Mouse (Mus musculus): ENCODE measurements at regions not wholly inside any gene's neighbourhood (a gene's known extent, or its start where the extent isn't known, plus 50 kb on each side); places are given as distances from the start of the nearest gene placed in this dataset.

DNA sequence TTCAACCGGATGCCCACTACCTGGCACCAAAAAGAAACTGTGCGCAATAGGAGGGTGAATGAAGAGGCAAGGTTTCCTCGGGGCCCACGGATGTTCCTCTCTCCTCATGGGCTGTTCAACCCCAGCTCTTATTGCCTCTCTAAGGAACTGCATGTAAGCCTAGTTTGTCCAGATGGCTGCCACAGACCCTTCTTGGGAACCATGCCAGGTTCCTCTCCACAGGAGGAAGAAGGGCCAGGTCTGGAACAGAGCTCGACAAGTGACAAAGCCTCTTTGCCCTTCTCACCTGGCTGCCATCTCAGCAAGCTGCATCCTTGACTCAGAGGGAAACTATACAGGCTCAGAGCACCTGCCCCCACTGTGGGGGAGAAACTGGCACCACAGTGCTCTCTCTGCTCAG lies 329.6 kb downstream of the Mroh4 start:
- no peak for TF ChIP-seq GATA1 (IDR thresholded peaks at IDR 0.05; ENCODE audit: borderline replicate concordance, low read length)
- no peak for TF ChIP-seq FLI1 (IDR thresholded peaks at IDR 0.05; ENCODE audit: low read length)

Measured in megakaryocyte, embryonic 14.5 days (primary cell).